Mouse (Mus musculus): ENCODE measurements around the gene Pgm1. TPM values are rescaled to one million over a fixed set of nuclear protein-coding genes. Genes with fewer than 3 reads are reported as not detected.

Gene Pgm1
- polyA plus RNA-seq (2014; fragmentation: Illumina TruSeq; extraction: RNeasy Lipid Tissue Mini Kit (QIAGEN cat#74804); ENCODE audit: low read depth, low replicate concordance), result 4.3 TPM

DNA sequence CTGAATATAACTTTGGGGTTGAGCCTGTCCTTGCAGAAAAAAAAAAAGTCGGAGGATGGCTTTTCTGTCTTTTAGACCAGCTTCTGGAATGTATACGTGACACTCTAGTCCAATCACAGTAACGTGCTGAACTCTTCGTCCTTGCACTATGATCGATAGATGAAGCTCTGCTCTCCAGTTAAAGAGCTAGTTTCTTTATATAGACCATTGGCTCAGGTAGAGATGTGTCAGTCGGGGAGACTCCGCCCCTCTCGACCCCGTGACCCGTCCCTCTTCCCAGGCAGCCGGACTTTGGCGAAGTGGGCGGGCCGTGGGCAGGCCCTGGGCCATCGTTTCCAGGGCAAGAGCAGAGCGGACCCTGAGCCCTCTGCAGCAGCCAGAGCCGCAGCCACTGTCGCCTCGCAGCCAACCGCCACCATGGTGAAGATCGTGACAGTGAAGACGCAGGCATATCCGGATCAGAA, at the start of gene Pgm1:
Gene Pgm1 (plus strand): TSS at position 266 of the 464 bp plus-strand sequence.

DNA sequence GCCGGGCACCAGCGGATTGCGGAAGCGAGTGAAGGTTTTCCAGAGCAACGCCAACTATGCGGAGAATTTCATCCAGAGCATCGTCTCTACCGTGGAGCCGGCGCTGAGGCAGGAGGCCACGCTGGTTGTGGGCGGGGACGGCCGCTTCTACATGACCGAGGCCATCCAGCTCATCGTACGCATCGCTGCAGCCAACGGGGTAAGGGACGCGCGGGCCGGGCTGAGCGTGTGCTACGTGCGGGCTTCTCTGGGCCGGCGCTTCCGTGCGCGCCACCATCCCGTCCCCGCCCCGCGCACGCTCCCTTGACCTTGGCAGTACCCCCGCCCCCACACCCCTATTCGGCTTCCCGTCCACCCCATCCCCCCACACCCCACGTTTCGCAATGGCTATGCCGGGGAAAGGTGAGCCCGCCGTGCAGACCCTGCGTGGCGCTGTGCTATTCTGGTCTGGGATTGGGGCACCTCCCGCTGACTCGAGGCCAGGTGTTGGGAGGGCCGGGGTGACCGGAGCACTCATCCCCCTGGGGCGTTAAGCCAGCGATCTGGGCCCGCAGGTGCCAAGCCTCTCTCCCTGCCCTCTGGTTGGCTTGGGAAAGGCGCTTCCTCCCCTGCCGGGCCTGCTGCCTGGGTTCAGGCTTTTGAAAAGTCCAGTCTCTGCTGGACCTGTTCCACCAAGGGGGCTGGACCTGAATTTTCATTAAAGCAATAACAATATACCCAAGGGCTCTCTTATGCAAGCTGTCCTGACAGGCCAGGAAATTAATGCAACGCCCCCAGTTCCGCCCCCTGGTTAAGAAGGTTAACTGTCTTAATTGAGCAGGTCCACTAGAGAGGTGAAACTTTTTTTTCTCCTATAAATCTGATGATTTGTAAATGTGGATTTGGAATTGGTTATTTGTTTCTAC, 651 bp downstream of the Pgm1 start, which contains the start of gene Itgb3bp:
Gene Itgb3bp (minus strand): TSS at position 201 of the 905 bp plus-strand sequence.

Other genes with a start within 250 kb of the Pgm1 start
- gene Alg6, start 213.8 kb upstream of the Pgm1 start, polyA plus RNA-seq (2014; fragmentation: Illumina TruSeq; extraction: RNeasy Lipid Tissue Mini Kit (QIAGEN cat#74804); ENCODE audit: low read depth, low replicate concordance), result 5.3 TPM
- gene Efcab7, start 100.2 kb upstream of the Pgm1 start, polyA plus RNA-seq (2014; fragmentation: Illumina TruSeq; extraction: RNeasy Lipid Tissue Mini Kit (QIAGEN cat#74804); ENCODE audit: low read depth, low replicate concordance), result 80.8 TPM
- gene Itgb3bp, start 399 bp downstream of the Pgm1 start, polyA plus RNA-seq (2014; fragmentation: Illumina TruSeq; extraction: RNeasy Lipid Tissue Mini Kit (QIAGEN cat#74804); ENCODE audit: low read depth, low replicate concordance), result 237 TPM
- 0.31 TPM for gene Ror1, start 166.4 kb downstream of the Pgm1 start, polyA plus RNA-seq (2014; fragmentation: Illumina TruSeq; extraction: RNeasy Lipid Tissue Mini Kit (QIAGEN cat#74804); ENCODE audit: low read depth, low replicate concordance)